Mouse (Mus musculus): Measurements from ENCODE around the gene Cnfn.

Gene Cnfn

GRCm38 (mm10) chr7:25365937-25366625, 3.4 kb downstream of the Cnfn start:
- DNase-seq (ENCODE audit: low read depth, low spot score), result peak; percentile 49

GRCm38 (mm10) chr7:25363632-25364031, 5.9 kb downstream of the Cnfn start:
- no peak for DNase-seq (ENCODE audit: low read depth, low spot score)

- DNase-seq (ENCODE audit: low read depth, low spot score), result peak; percentile 80
Measured at GRCm38 (mm10) chr7:25363151-25363550, 6.4 kb downstream of the Cnfn start.

DNA sequence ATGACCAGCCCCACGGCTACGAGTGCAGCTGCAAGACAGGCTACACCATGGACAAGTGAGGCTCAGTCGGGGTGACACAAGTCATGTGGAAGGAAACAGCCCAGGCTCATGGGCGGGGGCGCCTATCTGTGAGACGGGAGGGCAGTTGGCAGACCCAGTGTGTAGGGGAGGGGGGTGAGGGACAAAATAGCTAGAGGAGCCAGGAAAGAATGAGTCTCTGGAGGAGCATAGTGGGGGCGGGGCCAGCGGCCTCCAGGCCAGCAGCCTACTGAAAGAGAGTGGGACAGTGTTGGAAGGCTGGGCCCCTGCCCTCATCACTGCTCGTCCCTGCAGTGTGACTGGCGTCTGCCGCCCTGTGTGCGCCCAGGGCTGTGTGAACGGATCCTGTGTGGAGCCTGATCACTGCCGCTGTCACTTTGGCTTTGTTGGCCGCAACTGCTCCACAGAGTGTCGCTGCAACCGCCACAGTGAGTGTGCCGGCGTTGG, 10.8 kb downstream of the Cnfn start:
- no peak for DNase-seq (ENCODE audit: low read depth, low spot score)

DNA sequence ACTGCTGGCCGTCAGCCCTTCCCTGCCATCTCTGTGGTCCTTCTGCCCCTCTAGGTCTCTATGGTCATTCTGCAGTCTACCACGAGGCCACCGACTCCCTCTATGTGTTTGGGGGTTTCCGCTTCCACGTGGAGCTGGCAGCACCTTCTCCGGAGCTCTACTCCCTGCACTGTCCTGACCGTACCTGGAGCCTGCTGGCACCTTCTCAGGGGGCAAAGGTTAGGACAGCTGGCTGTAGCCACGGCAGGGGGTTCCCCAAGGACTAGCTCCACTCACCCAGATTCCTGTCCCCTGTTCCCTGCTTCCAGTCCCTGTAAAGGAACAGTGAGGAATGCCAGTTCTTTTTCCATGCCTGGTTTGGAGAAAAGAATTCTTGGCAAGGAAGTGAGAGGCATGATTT, 20.7 kb downstream of the Cnfn start:
- no peak for DNase-seq (ENCODE audit: low read depth, low spot score)

- peak; percentile 60 for DNase-seq (ENCODE audit: low read depth, low spot score)
Measured at GRCm38 (mm10) chr7:25341000-25341784, 28.3 kb downstream of the Cnfn start.

GRCm38 (mm10) chr7:25339329-25339728, 30.2 kb downstream of the Cnfn start:
- no peak for DNase-seq (ENCODE audit: low read depth, low spot score)

DNA sequence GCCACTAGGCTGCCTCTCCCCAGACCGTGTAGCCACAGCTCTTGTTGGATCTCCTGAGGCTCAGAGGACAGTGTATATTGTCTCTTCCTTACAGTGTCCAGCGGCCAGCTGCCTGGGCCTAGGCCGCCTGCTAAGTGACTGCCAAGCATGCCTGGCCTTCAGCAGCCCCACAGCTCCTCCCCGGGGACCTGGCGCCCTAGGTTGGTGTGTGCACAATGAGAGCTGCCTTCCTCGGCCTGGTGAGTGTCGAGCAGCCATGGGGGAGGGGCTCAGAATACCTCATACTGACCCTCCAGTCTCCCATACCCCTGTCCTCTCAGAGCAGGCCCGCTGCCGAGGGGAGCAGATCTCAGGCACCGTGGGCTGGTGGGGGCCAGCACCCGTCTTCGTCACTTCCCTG, 35.1 kb downstream of the Cnfn start:
- DNase-seq (ENCODE audit: low read depth, low spot score), result no peak

GRCm38 (mm10) chr7:25333596-25334307, 35.8 kb downstream of the Cnfn start:
- peak; percentile 86 for DNase-seq (ENCODE audit: low read depth, low spot score)

DNA sequence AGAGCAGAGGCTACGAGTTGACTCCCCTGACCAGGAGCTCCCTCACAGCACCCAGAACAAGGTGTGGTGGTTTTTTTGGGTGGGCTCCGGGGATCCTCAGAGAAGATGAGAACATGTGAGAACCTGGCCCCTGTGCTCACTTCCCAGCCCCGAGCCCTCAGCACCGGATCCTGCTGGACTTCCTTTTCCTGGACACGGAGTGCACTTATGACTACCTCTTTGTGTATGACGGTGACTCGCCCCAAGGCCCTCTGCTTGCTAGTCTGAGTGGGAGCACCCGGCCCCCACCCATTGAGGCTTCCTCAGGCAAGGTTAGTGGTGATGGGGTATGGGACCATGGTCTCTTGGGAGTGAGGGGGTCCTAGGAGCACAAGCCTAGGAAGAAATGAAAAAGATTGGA, 43.3 kb downstream of the Cnfn start:
- no peak for DNase-seq (ENCODE audit: low read depth, low spot score)

DNA sequence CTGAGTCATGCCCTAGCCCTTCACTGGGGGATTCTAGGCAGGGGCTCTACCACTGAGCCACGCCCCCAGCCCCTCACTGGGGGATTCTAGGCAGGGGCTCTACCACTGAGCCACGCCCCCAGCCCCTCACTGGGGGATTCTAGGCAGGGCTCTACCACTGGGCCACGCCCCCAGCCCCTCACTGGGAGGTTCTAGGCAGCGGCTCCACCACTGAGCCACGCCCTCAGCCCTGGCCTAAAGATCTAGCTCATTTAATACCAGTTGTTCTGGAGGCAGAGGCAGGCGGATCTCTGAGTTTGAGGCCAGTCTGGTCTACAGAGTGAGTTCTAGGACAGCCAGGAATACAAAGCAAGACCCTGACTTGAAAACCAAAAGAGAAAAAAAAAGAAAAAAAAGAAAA, 44.1 kb downstream of the Cnfn start:
- DNase-seq (ENCODE audit: low read depth, low spot score), result peak; percentile 68

- no peak for DNase-seq (ENCODE audit: low read depth, low spot score)
Measured at GRCm38 (mm10) chr7:25323219-25323618, 46.3 kb downstream of the Cnfn start.

DNA sequence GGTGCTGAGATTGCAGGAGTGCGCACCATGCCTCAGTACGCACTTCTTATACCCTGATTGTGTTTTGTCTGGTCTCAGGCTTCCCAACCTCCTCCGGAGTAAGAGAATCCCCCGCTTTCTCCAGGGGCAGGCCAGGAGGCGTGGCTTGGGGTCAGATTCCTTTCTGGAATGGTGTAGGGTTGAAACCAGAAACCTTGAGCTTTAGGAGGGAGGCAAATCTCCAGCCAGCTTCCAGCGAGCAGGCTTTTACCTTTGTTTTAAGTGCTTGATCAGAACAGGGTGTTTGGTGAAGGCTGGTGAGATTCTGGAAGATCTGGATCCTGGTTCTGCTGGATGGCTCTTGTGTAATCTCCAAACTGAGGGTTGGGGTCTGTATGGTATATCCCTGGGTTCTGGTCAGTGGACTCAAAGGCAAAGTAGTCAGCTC, 47.5 kb downstream of the Cnfn start:
- DNase-seq (ENCODE audit: low read depth, low spot score), result peak; percentile 95
